Mouse (Mus musculus) ES-E14 (cell line): ENCODE measurements at regions not wholly inside any gene's neighbourhood (a gene's known extent, or its start where the extent isn't known, plus 50 kb on each side); places are given as distances from the start of the nearest gene placed in this dataset.

ENCODE experiments used
- CHD2 ChIP-seq: IDR thresholded peaks from 2 replicates; pipeline ENCODE4 v1.6.1; 2014; ENCODE audit warnings: mild to moderate bottlenecking, low read depth, low read length, inconsistent platforms
- HCFC1 ChIP-seq: IDR thresholded peaks from 2 replicates; pipeline ENCODE4 v1.6.1; 2012; ENCODE audit warnings: low read length, inconsistent platforms, borderline replicate concordance; ENCODE audit not compliant: insufficient read depth
- MAFK ChIP-seq: IDR thresholded peaks from 2 replicates; pipeline ENCODE4 v1.6.1; 2014; ENCODE audit warnings: mild to moderate bottlenecking, low read depth, low read length, inconsistent platforms; ENCODE audit not compliant: insufficient read depth
- ZC3H11A ChIP-seq: IDR thresholded peaks from 2 replicates; pipeline ENCODE4 v1.6.1; 2012; ENCODE audit warnings: low read depth, mild to moderate bottlenecking, inconsistent platforms, low read length, borderline replicate concordance
- ZNF384 ChIP-seq: IDR thresholded peaks from 2 replicates; pipeline ENCODE4 v1.6.1; 2012; ENCODE audit warnings: low read depth, low read length, inconsistent platforms

DNA sequence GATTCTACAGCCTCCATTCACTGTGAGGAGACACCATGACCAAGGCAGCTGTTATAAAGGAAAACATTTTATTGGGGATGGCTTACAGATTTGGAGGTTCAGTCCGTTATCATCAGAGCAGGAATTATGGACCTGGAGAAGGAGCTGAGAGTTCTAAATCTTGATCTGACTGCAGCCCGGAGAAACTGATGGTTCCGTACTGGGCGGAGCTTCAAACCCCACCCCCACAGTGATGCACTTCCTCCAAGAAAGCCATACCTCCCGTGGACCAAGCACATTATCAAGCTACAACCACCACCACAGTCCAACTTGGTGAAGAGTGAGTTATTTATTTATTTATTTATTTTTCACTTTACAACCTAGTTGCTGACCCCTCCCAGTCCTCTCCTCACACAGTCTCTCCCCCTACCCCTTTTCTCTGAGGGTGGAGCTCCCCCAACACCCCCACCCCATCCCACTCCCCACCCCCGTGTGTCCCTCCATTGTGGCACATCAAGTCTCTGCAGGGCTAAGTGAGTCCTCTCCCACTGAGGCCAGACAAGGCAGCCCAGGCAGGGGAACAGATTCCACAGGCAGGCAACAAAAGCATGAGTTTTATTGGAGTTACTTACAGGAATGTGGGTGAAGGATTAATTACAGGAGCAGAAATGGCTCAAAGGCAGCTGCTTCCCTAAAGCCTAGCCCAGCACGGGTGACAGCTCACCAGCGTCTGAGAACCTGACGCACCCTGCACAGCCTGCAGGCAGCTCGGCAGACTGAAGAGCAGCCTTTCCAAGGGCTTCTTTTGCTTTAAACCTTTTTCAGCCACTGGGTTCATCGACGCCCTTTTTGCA, 67.8 kb upstream of the Enpep start:
- TF ChIP-seq CHD2 = no peak
- no peak for TF ChIP-seq HCFC1
- TF ChIP-seq MAFK = no peak
- no peak for TF ChIP-seq ZC3H11A
- no peak for TF ChIP-seq ZNF384
